Mouse (Mus musculus): ENCODE measurements around the gene Atp2b2. TPM values are rescaled to one million over a fixed set of nuclear protein-coding genes. Genes with fewer than 3 reads are reported as not detected.

Gene Atp2b2
- polyA plus RNA-seq, 2 experiments = 0.55 to 0.91 TPM

DNA sequence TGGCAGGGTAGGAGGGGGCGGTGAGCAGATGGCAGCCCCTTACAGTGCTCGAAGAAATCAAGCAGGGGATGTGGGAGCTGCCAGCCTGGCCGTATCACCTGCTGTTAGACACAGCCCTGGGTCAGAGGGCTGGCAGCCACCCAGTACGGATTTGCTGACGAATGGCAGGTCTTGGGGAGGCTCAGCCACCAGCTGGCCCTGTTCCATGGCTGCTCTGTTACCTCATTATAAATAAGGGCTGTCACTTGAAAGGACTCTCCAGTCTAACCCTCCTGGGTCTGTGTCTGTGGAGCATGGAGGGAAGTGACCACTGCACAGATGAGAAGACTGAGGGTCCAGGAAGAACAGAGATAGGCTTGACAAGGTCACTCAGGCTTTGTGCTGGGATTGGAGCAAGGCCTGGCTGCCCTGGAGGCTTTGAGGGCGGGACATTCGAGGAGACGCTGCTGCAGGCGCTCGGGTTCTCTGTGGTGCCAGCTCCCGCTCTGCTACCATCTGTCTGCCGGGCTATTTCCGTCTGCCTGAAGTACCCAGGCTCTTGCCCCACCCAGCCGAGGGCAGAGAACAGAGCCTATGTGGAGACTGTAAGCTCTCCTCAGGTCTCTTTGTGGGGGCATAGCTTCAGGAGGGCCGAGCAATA, 181.6 kb downstream of the Atp2b2 start:
- Histone ChIP-seq H3K9me3 (ENCODE audit: control insufficient read depth, low read length) (no peaks in the 10 kb centered on the region), H3K9ac (replicated peaks) (no peak overlapping the region), H3K36me3 (replicated peaks; ENCODE audit: control insufficient read depth, insufficient read depth, low read depth) (no peaks in the 10 kb centered on the region), H3K27ac (no peak overlapping the region), H3K4me3 (ENCODE audit: insufficient read depth in 1 of 2, low read depth in 2 of 2, low read length in 2 of 2) (no peak overlapping the region), H3K4me2 (ENCODE audit: low read depth) (no peak overlapping the region), H3K27me3 (ENCODE audit: control insufficient read depth, insufficient read depth, low read length) (no peaks in the 10 kb centered on the region), H3K4me1 (replicated peaks; ENCODE audit: control insufficient read depth in 2 of 2, insufficient read depth in 2 of 2, low read length in 1 of 2) (no peaks in the 10 kb centered on the region)
- DNase-seq (ENCODE audit: low read depth in 3 of 3, low spot score in 3 of 3) (no peak), ATAC-seq (ENCODE audit: insufficient read depth) (no peak)
- WGBS (ENCODE audit: insufficient replicate concordance) = 54% methylated on average over 15 of the region's 15 CpGs
- TF ChIP-seq CTCF (IDR thresholded peaks at IDR 0.05; ENCODE audit: low read depth) = no peak

DNA sequence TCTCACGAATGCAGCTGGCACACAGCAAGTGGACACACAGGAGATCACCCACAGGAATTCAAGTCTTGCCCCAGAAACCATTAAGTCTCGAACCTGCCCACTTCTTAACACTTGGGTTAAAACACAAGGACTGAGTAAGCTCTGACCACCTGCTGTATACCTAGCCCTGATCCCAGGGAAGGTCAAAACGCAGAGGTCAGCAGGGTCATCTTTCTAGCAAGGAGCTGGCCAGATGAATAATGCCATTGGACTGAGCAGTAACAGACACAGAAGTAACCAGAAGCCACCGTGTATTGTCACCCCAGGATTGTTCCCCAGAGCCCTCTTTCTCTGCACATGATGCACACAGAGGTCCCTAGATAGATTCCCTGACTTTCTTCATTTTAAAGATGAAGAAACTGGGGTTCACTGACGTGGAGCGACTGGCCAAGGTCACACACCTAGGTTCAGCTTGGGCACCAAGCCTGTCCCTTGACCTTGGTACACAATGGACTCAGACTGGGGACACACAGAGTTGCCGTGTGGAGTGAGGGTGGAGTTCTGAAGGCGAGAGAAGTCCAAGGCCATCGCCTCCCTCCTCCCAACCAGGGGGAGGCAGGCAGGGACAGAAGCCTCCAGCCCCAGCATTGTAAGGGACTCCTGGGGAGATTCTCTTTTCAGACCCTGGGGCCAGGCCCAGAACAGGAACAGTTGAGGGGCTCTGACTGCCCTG, 182.2 kb downstream of the Atp2b2 start:
- no peak for TF ChIP-seq EP300 (IDR thresholded peaks at IDR 0.05; ENCODE audit: low read depth)
- no peak for TF ChIP-seq CTCF (IDR thresholded peaks at IDR 0.05; ENCODE audit: low read depth)
- 54% methylated on average over 9 of the region's 9 CpGs for WGBS (ENCODE audit: insufficient replicate concordance)
- Histone ChIP-seq H3K4me2 (ENCODE audit: low read depth) (no peak overlapping the region), H3K4me1 (replicated peaks; ENCODE audit: control insufficient read depth in 2 of 2, insufficient read depth in 2 of 2, low read length in 1 of 2) (no peaks in the 10 kb centered on the region), H3K27me3 (ENCODE audit: control insufficient read depth, insufficient read depth, low read length) (no peaks in the 10 kb centered on the region), H3K9ac (replicated peaks) (no peak overlapping the region), H3K9me3 (ENCODE audit: control insufficient read depth, low read length) (no peaks in the 10 kb centered on the region), H3K36me3 (replicated peaks; ENCODE audit: control insufficient read depth, insufficient read depth, low read depth) (no peaks in the 10 kb centered on the region), H3K27ac (no peak overlapping the region), H3K4me3 (ENCODE audit: insufficient read depth in 1 of 2, low read depth in 2 of 2, low read length in 2 of 2) (no peak overlapping the region)
- ATAC-seq (ENCODE audit: insufficient read depth) = no peak
- no peak for DNase-seq (ENCODE audit: low read depth in 3 of 3, low spot score in 3 of 3)

DNA sequence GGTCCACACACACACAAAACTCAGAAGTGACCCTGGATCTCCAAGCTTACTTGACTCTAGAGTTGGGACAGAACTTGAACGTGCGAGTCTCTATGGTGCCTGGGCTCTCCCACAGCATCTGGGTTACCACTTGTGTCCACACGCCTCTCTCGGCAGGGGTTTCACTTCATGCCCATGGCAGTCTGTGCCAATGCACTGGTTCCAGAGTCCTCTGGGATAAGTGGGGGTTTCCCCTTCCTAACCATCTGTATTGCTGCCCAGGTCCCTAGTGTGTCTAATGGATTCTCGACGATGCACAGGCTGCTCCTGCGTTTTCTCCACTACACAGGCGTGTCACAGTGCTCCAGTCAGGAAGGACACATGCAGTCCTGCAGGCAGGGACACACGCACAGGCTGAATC, 184.1 kb downstream of the Atp2b2 start:
- H3K9me3 ChIP-seq (ENCODE audit: control insufficient read depth, low read length) = no peaks in the 10 kb centered on the region
- ATAC-seq (ENCODE audit: insufficient read depth) (no peak), DNase-seq (ENCODE audit: low read depth in 3 of 3, low spot score in 3 of 3) (no peak)
- TF ChIP-seq CTCF (IDR thresholded peaks at IDR 0.05; ENCODE audit: low read depth) = no peak
- TF ChIP-seq EP300 (IDR thresholded peaks at IDR 0.05; ENCODE audit: low read depth) = no peak
- 63% methylated on average over 9 of the region's 9 CpGs for WGBS (ENCODE audit: insufficient replicate concordance)
- H3K27ac ChIP-seq = no peak overlapping the region
- no peak overlapping the region for H3K4me3 ChIP-seq (ENCODE audit: insufficient read depth in 1 of 2, low read depth in 2 of 2, low read length in 2 of 2)
- H3K27me3 ChIP-seq (ENCODE audit: control insufficient read depth, insufficient read depth, low read length) = no peaks in the 10 kb centered on the region
- no peak overlapping the region for H3K9ac ChIP-seq (replicated peaks)
- H3K36me3 ChIP-seq (replicated peaks; ENCODE audit: control insufficient read depth, insufficient read depth, low read depth) = no peaks in the 10 kb centered on the region
- H3K4me2 ChIP-seq (ENCODE audit: low read depth) = no peak overlapping the region
- H3K4me1 ChIP-seq (replicated peaks; ENCODE audit: control insufficient read depth in 2 of 2, insufficient read depth in 2 of 2, low read length in 1 of 2) = no peaks in the 10 kb centered on the region

DNA sequence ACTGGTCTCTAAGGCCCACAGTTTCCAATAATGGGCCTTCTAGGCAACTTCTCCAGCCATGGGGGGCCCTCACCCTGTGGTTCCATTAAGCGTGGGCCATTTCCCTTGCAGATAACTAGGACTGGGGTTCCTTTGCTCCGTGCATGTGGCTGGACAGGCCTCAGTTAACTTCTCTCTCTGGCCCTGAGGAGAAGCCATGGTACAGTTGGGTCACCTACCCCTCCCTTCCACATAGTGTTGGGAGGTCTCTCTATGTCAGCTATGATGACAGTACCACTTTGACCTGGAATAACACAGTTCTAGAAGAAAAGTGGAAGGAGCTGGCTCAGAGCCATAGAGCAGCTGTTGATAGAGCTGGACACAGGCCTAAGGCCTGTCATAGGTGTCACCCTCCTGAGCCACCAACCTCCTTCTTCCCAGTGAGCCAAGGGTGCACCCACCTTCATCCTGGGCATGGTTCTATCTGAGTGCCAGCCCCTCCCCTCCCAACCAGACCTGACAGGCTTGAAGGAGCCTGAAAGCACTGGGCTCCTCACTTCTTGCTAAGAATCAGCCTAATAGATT, 185.0 kb downstream of the Atp2b2 start:
- H3K4me1 ChIP-seq (replicated peaks; ENCODE audit: control insufficient read depth in 2 of 2, insufficient read depth in 2 of 2, low read length in 1 of 2) = no peaks in the 10 kb centered on the region
- no peak for ATAC-seq (ENCODE audit: insufficient read depth)

DNA sequence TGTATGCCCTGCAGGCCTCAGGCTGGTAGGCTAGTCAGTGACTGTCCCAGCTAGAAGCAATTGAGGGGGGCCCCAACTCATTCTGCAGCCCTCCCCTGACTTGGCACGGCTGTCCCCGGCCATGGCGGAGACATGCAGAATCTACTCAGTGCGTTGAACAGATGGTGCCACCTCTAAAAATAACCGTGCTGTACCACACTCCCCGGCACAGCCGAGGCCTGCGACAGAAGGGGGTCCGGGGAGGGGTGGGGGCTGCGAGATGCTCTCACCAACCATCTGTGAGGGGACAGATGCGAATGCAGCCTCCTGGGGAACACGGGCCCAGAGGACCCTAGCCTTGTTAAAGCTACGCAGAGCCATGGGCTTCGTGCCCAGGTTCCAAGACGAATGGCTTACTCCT, 185.6 kb downstream of the Atp2b2 start:
- H3K9me3 ChIP-seq (ENCODE audit: control insufficient read depth, low read length) = no peaks in the 10 kb centered on the region
- no peak overlapping the region for H3K9ac ChIP-seq (replicated peaks)
- H3K4me1 ChIP-seq (replicated peaks; ENCODE audit: control insufficient read depth in 2 of 2, insufficient read depth in 2 of 2, low read length in 1 of 2) = no peaks in the 10 kb centered on the region
- H3K27ac ChIP-seq = no peak overlapping the region
- H3K4me2 ChIP-seq (ENCODE audit: low read depth) = no peak overlapping the region
- 56% methylated on average over 15 of the region's 15 CpGs for WGBS (ENCODE audit: insufficient replicate concordance)
- H3K4me3 ChIP-seq (ENCODE audit: insufficient read depth in 1 of 2, low read depth in 2 of 2, low read length in 2 of 2) = no peak overlapping the region
- H3K36me3 ChIP-seq (replicated peaks; ENCODE audit: control insufficient read depth, insufficient read depth, low read depth) = no peaks in the 10 kb centered on the region
- H3K27me3 ChIP-seq (ENCODE audit: control insufficient read depth, insufficient read depth, low read length) = no peaks in the 10 kb centered on the region
- TF ChIP-seq EP300 (IDR thresholded peaks at IDR 0.05; ENCODE audit: low read depth) (no peak), CTCF (IDR thresholded peaks at IDR 0.05; ENCODE audit: low read depth) (no peak)
- ATAC-seq (ENCODE audit: insufficient read depth) (no peak), DNase-seq (ENCODE audit: low read depth in 3 of 3, low spot score in 3 of 3) (no peak)

More for the DNA sequence above, 185.0 kb downstream of the Atp2b2 start:
- Histone ChIP-seq H3K4me2 (ENCODE audit: low read depth) (no peak overlapping the region), H3K9ac (replicated peaks) (no peak overlapping the region), H3K9me3 (ENCODE audit: control insufficient read depth, low read length) (no peaks in the 10 kb centered on the region), H3K27me3 (ENCODE audit: control insufficient read depth, insufficient read depth, low read length) (no peaks in the 10 kb centered on the region), H3K4me3 (ENCODE audit: insufficient read depth in 1 of 2, low read depth in 2 of 2, low read length in 2 of 2) (no peak overlapping the region), H3K36me3 (replicated peaks; ENCODE audit: control insufficient read depth, insufficient read depth, low read depth) (no peaks in the 10 kb centered on the region), H3K27ac (no peak overlapping the region)
- no peak for DNase-seq (ENCODE audit: low read depth in 3 of 3, low spot score in 3 of 3)
- WGBS (ENCODE audit: insufficient replicate concordance) = 39% methylated on average over 2 of the region's 2 CpGs
- no peak for TF ChIP-seq EP300 (IDR thresholded peaks at IDR 0.05; ENCODE audit: low read depth)
- no peak for TF ChIP-seq CTCF (IDR thresholded peaks at IDR 0.05; ENCODE audit: low read depth)

All from liver, embryonic 14.5 days (tissue).